Mouse (Mus musculus) macrophage (primary cell): ENCODE data around the gene Ndufc2. TPM values are rescaled to one million over a fixed set of nuclear protein-coding genes. Genes with fewer than 3 reads are reported as not detected.

Experiments used
- H3K27ac ChIP-seq: fragments of 350-480 bp; formaldehyde crosslinking; 2 replicates; pipeline ENCODE4 v1.9.0; 2021
- H3K36me3 ChIP-seq: fragments of 350-480 bp; formaldehyde crosslinking; 2 replicates; pipeline ENCODE4 v1.9.0; 2021; ENCODE audit errors: inconsistent target
- H3K4me3 ChIP-seq: fragments of 350-480 bp; formaldehyde crosslinking; 2 replicates; pipeline ENCODE4 v1.9.0; 2021; ENCODE audit errors: inconsistent target
- H3K79me2 ChIP-seq: fragments of 350-480 bp; formaldehyde crosslinking; 2 replicates; pipeline ENCODE4 v1.9.0; 2021; ENCODE audit errors: inconsistent target
- WGBS: methylation state at CpG from one replicate; pipeline ENCODE4 v1.1.7; 2026; ENCODE audit warnings: inconsistent platforms; ENCODE audit not compliant: missing documents; 5-methylcytosine and 5-hydroxymethylcytosine counted together
- polyA plus RNA-seq: library from polyadenylated mRNA; stranded (reverse); fragments of 250-400 nt; gene quantifications from 3 replicates; pipeline ENCODE4 v1.2.4, GENCODE M21; 2018; ENCODE audit warnings: inconsistent platforms

The Ndufc2 gene
- polyA plus RNA-seq, 1 experiment from 2014 or later, result 165 TPM

DNA sequence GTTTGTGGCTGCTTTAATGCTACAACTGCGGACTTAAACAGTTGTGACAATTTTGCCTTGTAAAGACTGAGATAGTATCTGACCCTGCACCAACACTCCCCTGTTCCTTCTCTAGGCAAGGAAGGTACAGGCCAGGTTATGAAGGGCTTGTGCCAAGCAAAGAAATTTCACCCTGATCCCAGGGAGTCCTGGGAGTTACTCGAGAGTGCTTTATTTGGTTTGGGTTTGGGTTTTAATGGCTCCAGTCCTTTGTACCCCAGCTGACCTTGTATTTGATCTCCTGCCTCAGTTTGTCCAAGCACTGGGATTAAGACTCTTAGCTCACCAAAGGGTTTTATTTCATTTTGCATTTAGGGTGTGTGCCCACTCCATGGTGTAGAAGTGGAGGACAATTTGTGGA, 11.3 kb downstream of the Ndufc2 start:
- no peak overlapping the region for H3K27ac ChIP-seq
- H3K36me3 ChIP-seq, result peaks cover 38% of the 10 kb centered on the region
- peaks cover 11% of the 10 kb centered on the region; the same call in 1 of the 2 replicates for H3K79me2 ChIP-seq
- H3K4me3 ChIP-seq, result no peak overlapping the region
- 100% methylated on average over 2 of the region's 2 CpGs for WGBS

DNA sequence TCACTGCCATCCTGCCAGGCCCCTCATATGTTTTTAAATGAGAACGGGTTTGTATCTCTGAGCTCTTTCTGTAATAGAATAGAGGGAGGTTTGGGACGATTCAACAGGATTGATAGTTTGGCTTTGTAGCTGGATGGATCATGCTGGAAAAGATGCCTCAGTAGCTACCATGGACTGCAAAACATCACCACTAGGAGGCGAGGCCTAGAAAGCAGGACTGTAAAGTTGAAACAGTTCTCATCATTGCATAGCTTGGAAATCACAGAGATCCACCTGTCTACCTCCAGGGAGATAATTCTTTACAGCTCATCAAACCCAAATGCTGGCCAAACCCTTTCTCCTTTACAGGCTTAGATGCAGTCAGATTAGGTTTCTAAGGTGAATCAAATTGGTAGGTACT, 11.8 kb downstream of the Ndufc2 start:
- Histone ChIP-seq H3K79me2 (peaks cover 7% of the 10 kb centered on the region; the same call in 1 of the 2 replicates), H3K36me3 (peaks cover 38% of the 10 kb centered on the region)
- WGBS, result 93% methylated on average over 3 of the region's 3 CpGs

DNA sequence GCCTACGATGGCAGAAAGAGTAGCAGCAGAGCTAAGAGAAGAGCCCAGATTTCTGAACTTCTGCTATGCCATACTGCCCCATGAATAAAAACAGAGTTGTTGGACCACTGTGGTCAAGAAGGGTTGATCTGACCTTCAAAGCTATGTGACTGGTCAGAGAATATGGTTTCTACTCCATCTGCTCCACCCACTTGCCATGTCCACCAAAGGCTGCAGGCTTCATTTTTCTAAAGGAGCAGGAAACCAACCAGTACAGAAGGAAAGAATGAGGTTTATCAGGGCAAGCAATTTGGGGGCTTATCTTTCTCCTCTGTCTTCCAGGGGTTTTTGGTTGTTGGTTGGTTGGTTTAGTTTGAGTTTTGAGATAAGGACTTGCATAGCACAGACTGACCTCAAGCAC, 14.2 kb downstream of the Ndufc2 start:
- H3K27ac ChIP-seq, result no peak overlapping the region
- 75% methylated on average over 1 of the region's 1 CpGs for WGBS
- H3K79me2 ChIP-seq, result no peaks in the 10 kb centered on the region
- peaks cover 14% of the 10 kb centered on the region for H3K36me3 ChIP-seq
- H3K4me3 ChIP-seq, result no peak overlapping the region

More for the DNA sequence above, 11.8 kb downstream of the Ndufc2 start:
- Histone ChIP-seq H3K27ac (no peak overlapping the region), H3K4me3 (no peak overlapping the region)

DNA sequence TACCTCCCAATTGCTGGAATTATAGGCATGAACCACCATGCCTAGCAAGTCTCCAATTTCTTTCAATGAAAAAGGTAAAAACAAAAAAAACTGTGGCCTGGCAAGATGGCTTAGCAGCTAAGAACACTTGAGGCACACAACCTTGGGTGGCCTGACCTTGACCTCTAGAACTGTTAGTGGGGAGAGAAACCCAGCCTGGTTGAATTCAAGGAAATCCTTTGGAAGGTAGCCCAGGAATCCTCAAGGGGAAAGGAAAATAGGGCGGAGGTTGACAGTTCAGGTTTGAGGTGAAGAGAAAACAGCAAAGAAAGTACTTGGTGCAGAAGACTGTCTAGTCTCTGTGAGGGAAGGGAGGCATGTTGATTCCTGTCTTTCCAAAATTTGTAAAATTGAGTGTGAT, 14.6 kb downstream of the Ndufc2 start:
- peaks cover 10% of the 10 kb centered on the region for H3K36me3 ChIP-seq
- WGBS, result 67% methylated on average over 1 of the region's 1 CpGs
- no peak overlapping the region for H3K27ac ChIP-seq
- no peaks in the 10 kb centered on the region for H3K79me2 ChIP-seq
- H3K4me3 ChIP-seq, result no peak overlapping the region

DNA sequence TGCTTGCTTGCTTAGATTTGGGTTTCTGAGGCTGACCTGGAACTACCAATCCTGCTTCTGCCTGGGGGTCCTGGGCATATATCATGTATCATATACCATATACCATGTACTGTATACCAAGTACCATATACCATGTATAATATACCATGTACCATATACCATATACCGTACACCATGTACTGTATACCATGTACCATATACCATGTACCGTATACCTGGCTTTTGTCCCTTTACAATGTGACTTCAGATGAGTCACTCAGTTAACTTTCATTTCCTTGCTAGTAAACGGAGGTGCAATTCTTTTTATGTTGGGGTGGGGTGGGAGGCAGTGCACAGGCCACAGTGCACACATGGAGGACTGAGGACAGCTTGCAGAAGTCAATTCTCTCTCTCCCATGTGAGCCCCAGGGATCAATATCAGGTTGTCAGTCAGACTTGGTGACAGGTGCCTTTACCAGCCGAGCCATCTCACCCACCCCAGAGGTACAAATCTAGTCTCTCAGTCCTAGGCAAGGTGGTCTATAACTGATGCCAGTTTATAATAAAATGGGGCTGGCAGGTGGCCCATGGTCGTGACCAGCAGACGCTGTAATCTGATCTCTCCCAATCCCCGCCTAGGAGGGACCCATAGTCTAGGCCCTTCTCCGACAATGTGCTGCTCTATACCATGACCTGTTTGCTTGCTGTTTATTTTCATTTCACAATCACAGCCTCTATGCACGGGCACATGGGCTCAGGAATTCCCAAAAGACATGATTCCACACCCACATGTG, 15.3 kb downstream of the Ndufc2 start:
- WGBS, result 90% methylated on average over 9 of the region's 9 CpGs

DNA sequence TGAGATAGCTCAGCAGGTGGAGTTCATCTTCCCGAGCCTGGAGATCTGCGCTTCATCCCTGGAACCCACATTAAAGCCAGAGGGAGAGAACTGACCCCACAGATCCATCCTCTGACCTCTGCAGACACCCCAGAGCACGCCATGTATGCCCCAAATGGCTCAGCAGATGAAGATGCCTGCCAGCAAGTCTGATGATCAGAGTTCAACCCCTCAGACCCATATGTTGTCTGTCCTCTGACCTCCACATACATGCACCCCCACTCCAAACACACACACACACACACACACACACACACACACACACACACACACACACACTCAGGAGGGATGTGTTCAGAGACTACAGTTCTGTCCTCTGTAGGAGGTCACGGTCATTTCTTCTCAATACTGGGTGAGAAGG, 16.7 kb downstream of the Ndufc2 start:
- no peaks in the 10 kb centered on the region for H3K79me2 ChIP-seq
- WGBS, result 97% methylated on average over 4 of the region's 4 CpGs
- H3K4me3 ChIP-seq, result no peak overlapping the region
- H3K27ac ChIP-seq, result no peak overlapping the region
- no peaks in the 10 kb centered on the region for H3K36me3 ChIP-seq

More for the DNA sequence above, 15.3 kb downstream of the Ndufc2 start:
- Histone ChIP-seq H3K4me3 (no peak overlapping the region), H3K27ac (no peak overlapping the region), H3K79me2 (no peaks in the 10 kb centered on the region), H3K36me3 (peaks cover 5% of the 10 kb centered on the region; the same call in 1 of the 2 replicates)

DNA sequence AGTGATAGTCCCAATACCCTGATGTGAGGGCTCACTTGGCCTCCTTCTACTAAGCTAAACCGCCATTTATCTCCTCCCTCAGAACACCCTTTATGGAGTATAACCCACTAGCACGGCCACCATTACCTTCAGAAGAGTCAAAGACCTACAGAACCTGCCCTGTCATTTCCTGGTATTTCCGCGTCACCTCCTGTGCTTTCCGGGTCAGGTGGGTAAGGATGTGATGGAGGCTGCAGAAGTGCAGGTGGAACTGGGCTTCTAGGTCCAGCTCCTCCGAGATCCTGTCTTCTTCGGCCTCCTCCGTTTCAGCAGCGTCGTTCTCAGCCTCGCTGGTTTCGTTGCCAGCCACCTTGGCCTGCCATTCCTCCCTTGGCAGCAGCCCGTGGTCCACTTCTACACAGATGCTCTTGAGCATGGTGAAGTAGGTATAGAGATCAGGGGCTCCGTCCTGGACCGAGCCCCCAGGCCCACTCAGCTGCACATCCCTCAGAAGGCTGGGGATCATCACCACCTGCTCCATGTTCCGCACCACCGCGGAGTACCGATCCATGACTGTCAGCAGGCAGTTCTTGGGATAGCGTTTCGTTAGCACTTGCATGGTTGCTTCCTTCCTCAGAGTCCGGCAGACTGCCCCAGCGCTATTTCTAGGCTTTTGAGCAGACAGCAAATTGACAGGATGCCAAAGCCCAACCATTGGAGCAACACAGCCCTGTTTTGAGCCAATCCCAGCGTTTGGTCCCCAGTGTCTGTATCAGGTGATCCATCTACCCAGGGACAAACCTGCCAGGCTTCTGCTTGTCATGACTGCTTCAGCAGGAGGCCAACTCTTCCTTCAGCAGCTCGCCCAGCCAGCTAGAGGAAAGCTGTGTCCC, 17.3 kb downstream of the Ndufc2 start, which contains the start of gene Thrsp:
Gene Thrsp (minus strand): TSS at position 825 of the 872 bp plus-strand sequence.
- Histone ChIP-seq H3K4me3 (no peak within 1 kb of the TSS), H3K27ac (no peak within 1 kb of the TSS), H3K36me3 (no peaks in the 10 kb centered on the region), H3K79me2 (no peaks in the 10 kb centered on the region)
- WGBS, result 76% methylated on average over 25 of the region's 25 CpGs

DNA sequence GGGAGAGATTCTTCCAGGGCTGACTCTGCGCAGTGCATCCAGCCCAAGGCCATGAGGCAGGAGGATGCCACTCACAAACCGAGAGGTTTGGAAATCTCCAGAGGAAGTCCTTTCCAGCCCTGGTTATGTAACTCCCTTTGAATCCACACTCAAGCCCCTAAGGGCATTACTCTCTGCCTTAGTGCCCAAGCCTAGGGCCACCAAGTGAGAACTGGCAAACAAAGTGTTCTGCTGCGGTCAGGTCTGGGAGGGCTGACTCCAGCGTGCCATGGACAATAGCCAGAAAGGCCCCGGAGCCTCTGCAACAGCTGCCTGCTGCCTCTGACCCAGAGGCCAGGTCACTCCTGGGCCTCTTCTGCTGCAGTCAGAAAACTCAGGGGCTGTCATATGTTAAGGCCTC, 18.9 kb downstream of the Ndufc2 start:
- Histone ChIP-seq H3K36me3 (no peaks in the 10 kb centered on the region), H3K27ac (no peak overlapping the region), H3K79me2 (no peaks in the 10 kb centered on the region), H3K4me3 (no peak overlapping the region)
- WGBS, result 74% methylated on average over 5 of the region's 5 CpGs

DNA sequence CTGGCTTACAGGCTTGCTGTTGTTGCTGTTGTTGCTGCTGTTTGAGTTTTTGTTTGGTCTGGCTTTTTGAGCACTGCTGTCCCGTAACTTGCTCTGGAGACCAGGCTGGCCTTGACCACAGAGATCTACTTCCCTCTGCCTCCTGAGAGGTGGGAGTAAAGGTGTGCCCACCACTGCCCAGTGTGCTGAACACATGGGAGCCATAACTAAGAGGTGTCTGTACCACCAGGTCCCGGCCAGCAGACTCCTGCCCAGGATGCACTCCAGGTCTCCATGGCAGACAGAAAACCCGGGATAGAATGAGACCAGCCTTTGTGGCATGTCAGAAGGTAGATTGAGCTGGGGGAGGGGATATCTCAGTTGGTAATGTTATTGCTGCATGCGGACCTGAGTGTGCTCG, 19.4 kb downstream of the Ndufc2 start:
- no peaks in the 10 kb centered on the region for H3K79me2 ChIP-seq
- H3K4me3 ChIP-seq, result no peak overlapping the region
- H3K27ac ChIP-seq, result no peak overlapping the region
- no peaks in the 10 kb centered on the region for H3K36me3 ChIP-seq
- 89% methylated on average over 5 of the region's 5 CpGs for WGBS

DNA sequence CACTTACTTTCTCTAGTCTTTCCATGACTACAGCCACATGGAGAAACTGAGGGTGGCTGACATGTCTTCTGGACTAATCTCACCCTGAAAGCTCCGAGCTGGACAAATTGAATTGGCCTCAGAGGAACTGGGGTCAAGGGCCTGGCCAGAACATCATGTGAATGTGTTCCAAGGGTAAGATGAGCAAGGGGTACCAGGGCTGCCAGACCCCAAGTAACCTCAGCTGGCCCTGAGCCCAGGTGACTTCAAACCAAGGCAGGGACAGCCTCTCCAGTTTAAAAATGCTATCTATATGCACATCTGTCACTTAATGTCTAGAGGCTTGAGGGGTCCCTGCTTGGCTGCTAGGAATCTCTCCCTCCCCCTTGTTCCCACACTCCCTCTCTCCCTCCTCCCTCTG, 20.6 kb downstream of the Ndufc2 start:
- Histone ChIP-seq H3K36me3 (no peaks in the 10 kb centered on the region), H3K79me2 (no peaks in the 10 kb centered on the region), H3K27ac (no peak overlapping the region), H3K4me3 (no peak overlapping the region)
- 100% methylated on average over 1 of the region's 1 CpGs for WGBS

DNA sequence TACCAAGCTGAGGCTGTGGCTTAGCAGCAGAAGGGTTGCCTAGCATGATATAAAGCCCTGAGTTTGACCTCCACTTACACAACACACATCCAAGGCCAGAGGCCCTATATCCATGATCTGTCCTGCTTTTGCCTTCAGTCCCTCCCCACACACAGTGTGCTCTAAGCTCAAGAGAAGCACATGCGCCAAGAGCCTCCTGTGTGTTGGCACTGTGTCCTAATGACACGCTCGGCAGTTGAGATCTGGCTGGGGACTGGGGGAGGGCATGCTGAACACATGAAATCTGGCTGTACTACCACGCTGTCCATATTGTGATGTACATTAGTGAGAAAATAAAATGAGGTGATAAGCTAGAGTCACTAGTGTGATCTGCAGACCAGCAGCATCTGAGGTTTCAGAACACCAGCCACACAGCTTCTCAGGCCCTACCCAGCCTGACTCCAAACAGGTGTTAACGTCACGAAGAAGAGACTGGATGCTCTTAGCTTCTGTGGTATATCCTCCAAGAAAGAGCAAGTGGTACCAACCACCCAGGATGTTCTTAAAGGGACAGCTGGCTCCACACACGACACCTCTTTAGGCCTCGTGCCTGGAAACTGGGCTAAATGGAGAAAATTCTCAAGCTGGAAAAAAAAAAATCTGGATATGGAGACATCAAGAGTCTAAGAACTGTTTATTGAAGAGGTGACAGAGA, 21.3 kb downstream of the Ndufc2 start:
- no peaks in the 10 kb centered on the region for H3K79me2 ChIP-seq
- 94% methylated on average over 8 of the region's 8 CpGs for WGBS
- no peaks in the 10 kb centered on the region for H3K36me3 ChIP-seq
- no peak overlapping the region for H3K4me3 ChIP-seq
- H3K27ac ChIP-seq, result no peak overlapping the region

DNA sequence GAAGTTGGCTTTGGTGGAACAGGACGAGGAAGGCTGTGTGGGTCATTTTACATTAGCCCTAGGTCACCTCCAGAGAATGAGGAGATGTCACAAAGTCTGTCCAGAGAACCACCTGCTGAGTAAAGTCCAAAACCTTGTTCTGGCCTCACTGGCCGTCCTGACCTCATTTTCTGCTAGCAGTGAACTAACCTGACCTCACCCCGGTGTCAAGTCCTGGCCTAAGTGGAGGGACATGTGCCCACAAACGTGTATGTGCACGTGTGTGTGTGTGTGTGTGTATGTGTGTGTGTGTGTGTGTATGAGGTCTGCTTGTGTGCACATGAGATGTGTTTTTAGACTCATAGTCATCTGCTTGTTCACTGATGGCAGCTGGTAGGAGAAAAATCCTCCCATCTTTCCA, 24.0 kb downstream of the Ndufc2 start:
- H3K79me2 ChIP-seq, result no peaks in the 10 kb centered on the region
- WGBS, result 80% methylated on average over 4 of the region's 5 CpGs
- H3K4me3 ChIP-seq, result no peak overlapping the region
- no peak overlapping the region for H3K27ac ChIP-seq
- H3K36me3 ChIP-seq, result no peaks in the 10 kb centered on the region

DNA sequence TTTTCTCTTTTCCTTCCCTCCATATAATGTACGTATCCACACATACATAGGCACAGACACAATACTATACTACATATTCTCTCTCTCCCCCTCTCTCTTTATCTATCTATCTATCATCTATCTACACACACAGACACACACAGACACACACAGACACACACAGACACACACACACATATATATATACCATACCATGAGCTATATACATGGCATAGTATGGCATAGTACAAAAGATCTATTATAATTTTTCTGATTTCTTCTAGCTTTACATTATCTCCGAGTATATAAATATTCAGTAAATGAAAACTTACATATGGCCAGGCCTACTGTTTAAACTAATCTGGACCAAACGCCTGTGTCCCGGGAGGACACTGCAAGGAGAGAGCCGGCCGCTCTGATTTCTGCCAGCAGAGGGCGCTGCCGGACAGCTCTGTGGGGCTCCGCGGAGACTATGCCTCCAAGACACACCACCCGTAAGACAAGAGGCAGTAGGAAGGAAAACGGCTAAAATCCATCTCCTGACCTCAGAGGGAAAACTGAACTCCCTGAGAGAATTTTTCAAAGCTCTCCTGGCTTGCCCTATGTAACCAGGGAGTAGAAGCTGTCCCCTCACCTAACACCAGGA, 24.9 kb downstream of the Ndufc2 start:
- Histone ChIP-seq H3K27ac (no peak overlapping the region), H3K79me2 (no peaks in the 10 kb centered on the region), H3K36me3 (no peaks in the 10 kb centered on the region), H3K4me3 (no peak overlapping the region)
- 12% methylated on average over 12 of the region's 12 CpGs for WGBS

DNA sequence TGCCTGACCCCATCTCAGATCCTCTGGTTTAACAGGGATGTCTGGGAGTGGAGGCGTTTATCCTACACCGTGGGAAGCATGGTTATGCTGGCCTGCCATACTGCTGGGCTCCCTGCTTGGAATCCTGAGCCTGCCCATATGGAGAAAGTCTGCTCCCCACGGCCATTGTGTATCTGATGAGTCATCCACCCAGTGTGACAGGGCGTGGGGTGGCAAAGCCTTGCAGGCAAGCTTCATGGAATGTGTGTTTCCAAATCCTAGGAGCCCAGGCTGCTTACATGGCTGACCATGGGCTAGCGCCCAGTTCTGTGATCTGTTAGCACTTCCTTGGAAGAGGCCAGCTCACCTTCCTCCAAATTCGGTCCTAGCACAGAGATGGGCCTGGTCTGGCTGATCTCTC, 26.8 kb downstream of the Ndufc2 start:
- Histone ChIP-seq H3K36me3 (no peaks in the 10 kb centered on the region), H3K79me2 (no peaks in the 10 kb centered on the region), H3K27ac (no peak overlapping the region), H3K4me3 (no peak overlapping the region)
- 75% methylated on average over 6 of the region's 6 CpGs for WGBS
